Mouse (Mus musculus): Measurements from ENCODE around the gene Muc20. TPM values are rescaled to one million over a fixed set of nuclear protein-coding genes. Genes with fewer than 3 reads are reported as not detected.

The Muc20 gene
- polyA plus RNA-seq, 1 experiment = 0.22 TPM

- Histone ChIP-seq H3K27ac (ENCODE audit: control insufficient read depth, insufficient read depth, low read length) (no peak overlapping the region), H3K4me1 (replicated peaks; ENCODE audit: control insufficient read depth, insufficient read depth, low read length) (peaks cover 4% of the 10 kb centered on the region; the same call in 1 of the 2 replicates), H3K27me3 (ENCODE audit: control insufficient read depth, insufficient read depth, low read length) (no peaks in the 10 kb centered on the region), H3K36me3 (ENCODE audit: control insufficient read depth, insufficient read depth, low read length) (no peaks in the 10 kb centered on the region), H3K4me3 (ENCODE audit: control insufficient read depth, insufficient read depth, low read length) (peak overlapping the region; percentile 40)
- 37% methylated on average over 14 of the region's 14 CpGs for WGBS
- peak; percentile 39 for DNase-seq
- no peak for TF ChIP-seq POLR2A (IDR thresholded peaks at IDR 0.05; ENCODE audit: control insufficient read depth, extremely low read depth, insufficient read depth, low read length, poor library complexity)
- no peak for TF ChIP-seq CTCF (IDR thresholded peaks at IDR 0.05; ENCODE audit: borderline replicate concordance, control insufficient read depth, extremely low read depth, insufficient read depth, low read length, poor library complexity)
These were observed 17.3 kb upstream of the Muc20 start for GRCm38 (mm10) chr16:32814539-32814938.

- Histone ChIP-seq H3K27me3 (ENCODE audit: control insufficient read depth, insufficient read depth, low read length) (no peaks in the 10 kb centered on the region), H3K36me3 (ENCODE audit: control insufficient read depth, insufficient read depth, low read length) (no peaks in the 10 kb centered on the region), H3K27ac (ENCODE audit: control insufficient read depth, insufficient read depth, low read length) (no peak overlapping the region), H3K4me1 (replicated peaks; ENCODE audit: control insufficient read depth, insufficient read depth, low read length) (peaks cover 4% of the 10 kb centered on the region; the same call in 1 of the 2 replicates), H3K4me3 (ENCODE audit: control insufficient read depth, insufficient read depth, low read length) (no peak overlapping the region)
- WGBS = 84% methylated on average over 3 of the region's 3 CpGs
- no peak for DNase-seq
- no peak for TF ChIP-seq CTCF (IDR thresholded peaks at IDR 0.05; ENCODE audit: borderline replicate concordance, control insufficient read depth, extremely low read depth, insufficient read depth, low read length, poor library complexity)
- no peak for TF ChIP-seq POLR2A (IDR thresholded peaks at IDR 0.05; ENCODE audit: control insufficient read depth, extremely low read depth, insufficient read depth, low read length, poor library complexity)
These were observed 16.5 kb upstream of the Muc20 start for GRCm38 (mm10) chr16:32813771-32814170.

DNA sequence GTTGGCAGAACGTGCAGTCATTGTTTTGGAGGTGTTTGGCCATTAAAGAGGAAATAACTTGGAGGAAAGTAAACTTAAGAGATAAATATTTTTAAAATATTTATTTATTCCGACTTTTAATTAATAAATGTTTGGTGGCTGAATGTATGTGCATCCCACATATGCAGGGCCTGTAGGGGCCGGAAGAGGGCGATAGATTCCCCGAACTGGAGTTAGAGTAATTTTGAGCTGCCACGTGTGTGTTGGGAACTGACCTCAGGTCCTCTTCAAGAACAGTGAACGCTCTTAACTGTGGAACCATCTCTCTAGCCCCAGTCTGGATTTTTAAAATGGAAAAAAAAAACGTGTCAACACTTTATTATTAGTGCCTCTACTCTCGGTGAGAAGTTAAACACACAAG is 16.1 kb upstream of the Muc20 start:
- Histone ChIP-seq H3K27ac (ENCODE audit: control insufficient read depth, insufficient read depth, low read length) (no peak overlapping the region), H3K4me3 (ENCODE audit: control insufficient read depth, insufficient read depth, low read length) (no peak overlapping the region), H3K27me3 (ENCODE audit: control insufficient read depth, insufficient read depth, low read length) (no peaks in the 10 kb centered on the region), H3K36me3 (ENCODE audit: control insufficient read depth, insufficient read depth, low read length) (no peaks in the 10 kb centered on the region), H3K4me1 (replicated peaks; ENCODE audit: control insufficient read depth, insufficient read depth, low read length) (peaks cover 4% of the 10 kb centered on the region; the same call in 1 of the 2 replicates)
- peak; percentile 6 for DNase-seq
- 60% methylated on average over 9 of the region's 9 CpGs for WGBS
- TF ChIP-seq POLR2A (IDR thresholded peaks at IDR 0.05; ENCODE audit: control insufficient read depth, extremely low read depth, insufficient read depth, low read length, poor library complexity) (no peak), CTCF (IDR thresholded peaks at IDR 0.05; ENCODE audit: borderline replicate concordance, control insufficient read depth, extremely low read depth, insufficient read depth, low read length, poor library complexity) (no peak)

- no peak for TF ChIP-seq CTCF (IDR thresholded peaks at IDR 0.05; ENCODE audit: borderline replicate concordance, control insufficient read depth, extremely low read depth, insufficient read depth, low read length, poor library complexity)
- TF ChIP-seq POLR2A (IDR thresholded peaks at IDR 0.05; ENCODE audit: control insufficient read depth, extremely low read depth, insufficient read depth, low read length, poor library complexity) = no peak
- Histone ChIP-seq H3K36me3 (ENCODE audit: control insufficient read depth, insufficient read depth, low read length) (no peaks in the 10 kb centered on the region), H3K4me1 (replicated peaks; ENCODE audit: control insufficient read depth, insufficient read depth, low read length) (peaks cover 4% of the 10 kb centered on the region; the same call in 1 of the 2 replicates), H3K27me3 (ENCODE audit: control insufficient read depth, insufficient read depth, low read length) (no peaks in the 10 kb centered on the region), H3K4me3 (ENCODE audit: control insufficient read depth, insufficient read depth, low read length) (no peak overlapping the region), H3K27ac (ENCODE audit: control insufficient read depth, insufficient read depth, low read length) (no peak overlapping the region)
- WGBS = 2% methylated on average over 9 of the region's 9 CpGs
- DNase-seq = peak; percentile 88
These were observed 15.7 kb upstream of the Muc20 start for GRCm38 (mm10) chr16:32812888-32813361.

DNA sequence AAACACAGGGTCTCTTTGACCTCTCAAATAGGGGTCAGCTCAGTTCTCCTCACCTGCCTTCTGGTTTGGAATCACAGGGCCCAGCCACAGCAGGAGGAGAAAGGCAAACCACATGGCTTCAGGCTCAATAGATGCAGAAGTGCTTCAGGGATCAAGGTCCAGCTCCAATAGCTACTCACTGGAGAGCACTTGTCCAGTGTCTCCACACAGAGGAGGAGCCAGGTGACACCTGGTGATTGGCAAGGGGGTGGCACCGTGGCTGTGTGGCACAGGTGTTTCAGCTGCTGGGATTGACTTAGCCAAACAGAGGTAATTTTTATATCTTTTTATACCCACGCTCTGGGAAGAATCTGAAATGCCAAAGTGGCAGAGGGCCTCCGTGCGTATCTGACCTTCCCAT is 13.1 kb upstream of the Muc20 start, which contains the start of gene Smbd1:
TSS of gene Smbd1 (minus strand) at position 157 of the 400 bp plus-strand sequence.
- no peak within 1 kb of the TSS for H3K27ac ChIP-seq (ENCODE audit: control insufficient read depth, insufficient read depth, low read length)
- H3K27me3 ChIP-seq (ENCODE audit: control insufficient read depth, insufficient read depth, low read length) = no peaks in the 10 kb centered on the region
- no peaks in the 10 kb centered on the region for H3K36me3 ChIP-seq (ENCODE audit: control insufficient read depth, insufficient read depth, low read length)
- 93% methylated on average over 4 of the region's 4 CpGs for WGBS
- no peak for TF ChIP-seq CTCF (IDR thresholded peaks at IDR 0.05; ENCODE audit: borderline replicate concordance, control insufficient read depth, extremely low read depth, insufficient read depth, low read length, poor library complexity)
- TF ChIP-seq POLR2A (IDR thresholded peaks at IDR 0.05; ENCODE audit: control insufficient read depth, extremely low read depth, insufficient read depth, low read length, poor library complexity) = no peak
- H3K4me1 ChIP-seq (replicated peaks; ENCODE audit: control insufficient read depth, insufficient read depth, low read length) = peaks cover 5% of the 10 kb centered on the region; the same call in 1 of the 2 replicates
- no peak for DNase-seq
- no peak within 1 kb of the TSS for H3K4me3 ChIP-seq (ENCODE audit: control insufficient read depth, insufficient read depth, low read length)

- Histone ChIP-seq H3K27me3 (ENCODE audit: control insufficient read depth, insufficient read depth, low read length) (no peaks in the 10 kb centered on the region), H3K4me3 (ENCODE audit: control insufficient read depth, insufficient read depth, low read length) (no peak overlapping the region), H3K27ac (ENCODE audit: control insufficient read depth, insufficient read depth, low read length) (no peak overlapping the region), H3K36me3 (ENCODE audit: control insufficient read depth, insufficient read depth, low read length) (no peaks in the 10 kb centered on the region), H3K4me1 (replicated peaks; ENCODE audit: control insufficient read depth, insufficient read depth, low read length) (0 out of 2 replicates have a peak, but pooled peaks cover 2% of the 10 kb centered on the region)
- no peak for TF ChIP-seq CTCF (IDR thresholded peaks at IDR 0.05; ENCODE audit: borderline replicate concordance, control insufficient read depth, extremely low read depth, insufficient read depth, low read length, poor library complexity)
- no peak for TF ChIP-seq POLR2A (IDR thresholded peaks at IDR 0.05; ENCODE audit: control insufficient read depth, extremely low read depth, insufficient read depth, low read length, poor library complexity)
- WGBS = 73% methylated on average over 8 of the region's 8 CpGs
- no peak for DNase-seq
These were observed 10.4 kb upstream of the Muc20 start for GRCm38 (mm10) chr16:32807408-32808185.
